Mouse (Mus musculus) lung, embryonic 15.5 days (tissue): Measurements from ENCODE around the gene Hpgds. TPM values are rescaled to one million over a fixed set of nuclear protein-coding genes. Genes with fewer than 3 reads are reported as not detected.
A peak's percentile ranks its signal among the peaks of the same experiment; 100 is the strongest.

Experiments used
- ATAC-seq: fragments of 200-750 bp; cut with Nextera tagmentation; 2 replicates; pipeline ENCODE4 v1.8.0; 2017; ENCODE audit warnings: moderate number of reproducible peaks, borderline replicate concordance; ENCODE audit not compliant: low FRiP score, low TSS enrichment; ENCODE audit errors: extremely low read depth
- H3K27ac ChIP-seq: fragments of 300-500 bp; sonication (generic); 2 replicates; pipeline ENCODE4 v1.5.1; 2015; ENCODE audit warnings: moderate library complexity, mild to moderate bottlenecking, inconsistent platforms
- H3K27me3 ChIP-seq: fragments of 300-500 bp; sonication (generic); 2 replicates; pipeline ENCODE4 v1.6.1; 2015; ENCODE audit warnings: inconsistent platforms
- H3K36me3 ChIP-seq: fragments of 300-500 bp; sonication (generic); 2 replicates; pipeline ENCODE4 v1.6.1; 2015; ENCODE audit warnings: inconsistent platforms
- H3K4me1 ChIP-seq: fragments of 300-500 bp; sonication (generic); 2 replicates; pipeline ENCODE4 v1.6.1; 2015; ENCODE audit warnings: inconsistent platforms
- H3K4me2 ChIP-seq: fragments of 300-500 bp; sonication (generic); 2 replicates; pipeline ENCODE4 v1.6.1; 2015; ENCODE audit warnings: inconsistent platforms, mild to moderate bottlenecking, moderate library complexity
- H3K4me3 ChIP-seq: fragments of 300-500 bp; sonication (generic); 2 replicates; pipeline ENCODE4 v1.5.1; 2015; ENCODE audit warnings: mild to moderate bottlenecking, inconsistent platforms
- H3K9ac ChIP-seq: fragments of 300-500 bp; sonication (generic); 2 replicates; pipeline ENCODE4 v1.6.1; 2015; ENCODE audit warnings: inconsistent platforms
- H3K9me3 ChIP-seq: fragments of 300-500 bp; sonication (generic); 2 replicates; pipeline ENCODE4 v1.6.1; 2016; ENCODE audit warnings: inconsistent platforms
- WGBS: fragments of 180-500 bp; shearing (Covaris S2); methylation state at CpG from one replicate; pipeline ENCODE4 v1.1.7; 2015; 5-methylcytosine and 5-hydroxymethylcytosine counted together
- polyA plus RNA-seq: library from polyadenylated mRNA; unstranded; fragments of >200 nt; fragmentation: Nextera tagmentation; extraction: Ambion mirVana; gene quantifications from 2 replicates; pipeline ENCODE4 v1.2.1, GENCODE M21; 2015

Hpgds gene
- polyA plus RNA-seq, 1 experiment from 2014 or later: 3.4 TPM

GRCm38 (mm10) chr6:65137802-65138201 lies 6.9 kb downstream of the Hpgds start:
- H3K27ac ChIP-seq: no peak overlapping the region
- H3K27me3 ChIP-seq: no peaks in the 10 kb centered on the region
- no peaks in the 10 kb centered on the region for H3K4me1 ChIP-seq
- no peak overlapping the region for H3K4me3 ChIP-seq
- no peak overlapping the region for H3K9ac ChIP-seq
- no peaks in the 10 kb centered on the region for H3K9me3 ChIP-seq
- H3K36me3 ChIP-seq: no peaks in the 10 kb centered on the region
- no peak overlapping the region for H3K4me2 ChIP-seq
- WGBS: 28% methylated on average over 2 of the region's 2 CpGs
- peak; percentile 46; the same call in 1 of the 2 replicates for ATAC-seq

GRCm38 (mm10) chr6:65132376-65132775 lies 12.3 kb downstream of the Hpgds start:
- Histone ChIP-seq H3K4me1 (no peaks in the 10 kb centered on the region), H3K27me3 (no peaks in the 10 kb centered on the region), H3K27ac (no peak overlapping the region), H3K36me3 (no peaks in the 10 kb centered on the region), H3K9me3 (no peaks in the 10 kb centered on the region), H3K4me3 (no peak overlapping the region), H3K9ac (no peak overlapping the region), H3K4me2 (no peak overlapping the region)
- 60% methylated on average over 6 of the region's 6 CpGs for WGBS
- ATAC-seq: no peak

- Histone ChIP-seq H3K4me3 (no peak overlapping the region), H3K4me1 (no peaks in the 10 kb centered on the region), H3K36me3 (no peaks in the 10 kb centered on the region), H3K27me3 (no peaks in the 10 kb centered on the region), H3K9ac (no peak overlapping the region), H3K9me3 (no peaks in the 10 kb centered on the region), H3K27ac (no peak overlapping the region), H3K4me2 (no peak overlapping the region)
- ATAC-seq: no peak
- 16% methylated on average over 2 of the region's 2 CpGs for WGBS
Observed at GRCm38 (mm10) chr6:65126074-65126726, 18.5 kb downstream of the Hpgds start.

GRCm38 (mm10) chr6:65117540-65117939 lies 27.2 kb downstream of the Hpgds start:
- Histone ChIP-seq H3K4me1 (no peaks in the 10 kb centered on the region), H3K4me2 (no peak overlapping the region), H3K36me3 (peaks cover 45% of the 10 kb centered on the region), H3K9me3 (no peaks in the 10 kb centered on the region), H3K27ac (no peak overlapping the region), H3K4me3 (no peak overlapping the region), H3K27me3 (no peaks in the 10 kb centered on the region), H3K9ac (no peak overlapping the region)
- no peak for ATAC-seq
- WGBS: 88% methylated on average over 1 of the region's 1 CpGs

- no peak for ATAC-seq
- H3K36me3 ChIP-seq: peaks cover 44% of the 10 kb centered on the region
- H3K4me2 ChIP-seq: no peak overlapping the region
- H3K27ac ChIP-seq: no peak overlapping the region
- no peaks in the 10 kb centered on the region for H3K4me1 ChIP-seq
- no peak overlapping the region for H3K9ac ChIP-seq
- H3K4me3 ChIP-seq: no peak overlapping the region
- H3K27me3 ChIP-seq: no peaks in the 10 kb centered on the region
- H3K9me3 ChIP-seq: no peaks in the 10 kb centered on the region
- WGBS: 94% methylated on average over 2 of the region's 2 CpGs
Observed at GRCm38 (mm10) chr6:65114902-65115301, 29.8 kb downstream of the Hpgds start.

- no peak overlapping the region for H3K4me3 ChIP-seq
- H3K9me3 ChIP-seq: no peaks in the 10 kb centered on the region
- H3K4me2 ChIP-seq: no peak overlapping the region
- peaks cover 46% of the 10 kb centered on the region for H3K36me3 ChIP-seq
- no peaks in the 10 kb centered on the region for H3K4me1 ChIP-seq
- H3K27me3 ChIP-seq: no peaks in the 10 kb centered on the region
- WGBS: 82% methylated on average over 1 of the region's 1 CpGs
- no peak overlapping the region for H3K9ac ChIP-seq
- no peak overlapping the region for H3K27ac ChIP-seq
- ATAC-seq: no peak
Observed at GRCm38 (mm10) chr6:65079139-65079538, 65.6 kb downstream of the Hpgds start.

GRCm38 (mm10) chr6:65075201-65075600 lies 69.5 kb downstream of the Hpgds start:
- Histone ChIP-seq H3K4me1 (no peaks in the 10 kb centered on the region), H3K36me3 (peaks cover 64% of the 10 kb centered on the region)
- 78% methylated on average over 2 of the region's 2 CpGs for WGBS

More at GRCm38 (mm10) chr6:65075201-65075600, 69.5 kb downstream of the Hpgds start:
- no peak overlapping the region for H3K4me3 ChIP-seq
- H3K4me2 ChIP-seq: no peak overlapping the region
- H3K9me3 ChIP-seq: no peaks in the 10 kb centered on the region
- H3K27ac ChIP-seq: no peak overlapping the region
- ATAC-seq: no peak
- H3K27me3 ChIP-seq: no peaks in the 10 kb centered on the region
- no peak overlapping the region for H3K9ac ChIP-seq

Other genes with a start within 250 kb of the Hpgds start
- 70.8 and 75.4 TPM in 2 replicates for gene Smarcad1, start 102.3 kb downstream of the Hpgds start, polyA plus RNA-seq
- gene C130060K24Rik, start 236.2 kb upstream of the Hpgds start, polyA plus RNA-seq: 0.26 and 0.74 TPM in 2 replicates